Mouse (Mus musculus) E14TG2a.4 (cell line): ENCODE results near the gene Atg7.

Experiments used
- CTCF ChIP-seq: conservative IDR thresholded peaks from 2 replicates; pipeline ENCODE4 v1.5.1; 2014; ENCODE audit warnings: low read length
- NANOG ChIP-seq: IDR thresholded peaks from 2 replicates; pipeline ENCODE4 v1.6.1; 2014; ENCODE audit warnings: borderline replicate concordance, low read length, mixed read lengths
- POU5F1 ChIP-seq: IDR thresholded peaks from 2 replicates; pipeline ENCODE4 v1.6.1; 2014; ENCODE audit warnings: low read length, borderline replicate concordance

DNA sequence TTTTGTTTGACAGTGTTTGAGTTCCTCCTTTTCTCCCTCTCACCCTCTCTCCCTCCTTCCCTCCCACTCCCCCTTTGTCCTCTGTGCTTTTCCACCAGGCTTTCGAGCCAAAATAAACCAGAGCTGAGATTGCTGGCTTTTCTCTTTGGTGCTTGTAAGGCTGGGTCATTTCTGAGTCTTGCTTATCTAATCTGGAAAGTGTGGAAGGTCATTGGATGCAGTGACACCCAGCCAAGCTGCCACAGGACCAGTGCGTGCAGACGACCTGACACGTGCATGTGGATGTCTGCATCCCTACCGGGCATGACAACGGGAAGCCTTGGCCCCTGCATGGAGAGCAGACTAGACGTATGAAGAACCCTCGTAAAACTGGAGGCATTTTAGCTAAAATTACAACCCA, 76.8 kb downstream of the Atg7 start:
- TF ChIP-seq NANOG (no peak), CTCF (no peak), POU5F1 (no peak)
